Mouse (Mus musculus): Measurements from ENCODE around the gene BC030499. TPM values are rescaled to one million over a fixed set of nuclear protein-coding genes. Genes with fewer than 3 reads are reported as not detected.

BC030499 gene
- polyA plus RNA-seq, 1 experiment from 2014 or later: 0.35 TPM

GRCm38 (mm10) chr11:78341702-78342101, 51.1 kb downstream of the BC030499 start:
- 89% methylated on average over 12 of the region's 12 CpGs for WGBS
- H3K4me3 ChIP-seq: no peak overlapping the region
- no peak overlapping the region for H3K4me2 ChIP-seq
- no peak overlapping the region for H3K9ac ChIP-seq
- peaks cover 35% of the 10 kb centered on the region for H3K4me1 ChIP-seq
- no peak for ATAC-seq
- H3K36me3 ChIP-seq (ENCODE audit: poor library complexity, severe bottlenecking): peaks cover 50% of the 10 kb centered on the region
- H3K27ac ChIP-seq: no peak overlapping the region
- no peaks in the 10 kb centered on the region for H3K9me3 ChIP-seq (replicated peaks)
- H3K27me3 ChIP-seq: no peaks in the 10 kb centered on the region

DNA sequence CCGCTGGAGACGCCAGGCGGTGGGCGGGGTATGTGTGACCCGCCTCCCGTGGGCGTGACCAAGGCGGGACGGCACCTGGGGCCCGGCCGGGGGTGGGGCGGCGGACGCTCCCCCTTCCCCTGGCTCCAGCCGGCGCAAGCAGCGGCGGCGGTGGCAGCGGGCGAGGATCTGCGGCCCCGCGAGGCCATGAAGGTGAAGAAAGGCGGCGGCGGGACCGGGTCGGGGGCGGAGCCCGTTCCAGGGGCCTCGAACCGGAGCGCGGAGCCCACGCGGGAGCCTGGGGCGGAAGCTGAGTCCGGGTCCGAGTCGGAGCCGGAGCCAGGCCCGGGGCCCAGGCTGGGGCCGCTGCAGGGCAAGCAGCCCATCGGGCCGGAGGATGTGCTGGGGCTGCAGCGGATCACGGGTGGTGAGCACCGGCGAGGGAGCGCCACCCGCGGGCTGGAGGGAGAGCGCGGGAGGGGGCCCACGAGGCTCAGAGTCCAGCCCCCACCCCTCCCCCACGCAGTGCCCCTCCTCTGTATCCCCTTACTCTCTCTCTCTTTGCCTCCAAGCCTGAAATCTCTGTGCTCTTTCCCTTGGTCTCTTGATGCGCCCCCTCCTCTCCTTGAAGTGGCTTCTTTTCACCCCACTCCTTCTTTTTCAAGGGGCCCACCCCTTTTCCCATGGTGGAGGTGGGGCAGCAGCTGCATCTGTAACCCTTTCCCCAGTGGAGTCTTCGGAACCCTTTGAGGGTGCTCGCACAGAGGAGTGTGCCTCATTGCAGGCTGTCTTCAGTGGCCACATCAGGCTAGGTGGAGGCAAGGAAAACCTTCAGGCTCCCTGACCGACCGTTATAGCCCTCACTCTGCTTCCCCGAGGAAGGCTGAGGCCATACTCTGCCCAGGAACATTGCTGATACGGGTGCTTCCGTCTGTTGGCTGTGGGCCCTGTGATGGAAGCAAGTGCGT, 53.0 kb downstream of the BC030499 start, which contains the start of gene Unc119:
TSS of gene Unc119 (plus strand) at position 102 of the 947 bp plus-strand sequence.
- Histone ChIP-seq H3K4me3 (peak within 1 kb of the TSS; percentile 87), H3K36me3 (ENCODE audit: poor library complexity, severe bottlenecking) (peaks cover 46% of the 10 kb centered on the region), H3K27me3 (no peaks in the 10 kb centered on the region), H3K9ac (peak within 1 kb of the TSS; percentile 97), H3K4me2 (peak within 1 kb of the TSS; percentile 72), H3K9me3 (replicated peaks) (no peaks in the 10 kb centered on the region), H3K4me1 (peaks cover 41% of the 10 kb centered on the region), H3K27ac (peak within 1 kb of the TSS; percentile 83)
- peak; percentile 87 for ATAC-seq
- WGBS: under 1% methylated on average over 45 of the region's 66 CpGs

- Histone ChIP-seq H3K4me3 (peak overlapping the region; percentile 87), H3K27ac (peak overlapping the region; percentile 83), H3K9ac (peak overlapping the region; percentile 97), H3K9me3 (replicated peaks) (no peaks in the 10 kb centered on the region), H3K27me3 (no peaks in the 10 kb centered on the region), H3K4me2 (peak overlapping the region; percentile 72), H3K36me3 (ENCODE audit: poor library complexity, severe bottlenecking) (peaks cover 46% of the 10 kb centered on the region), H3K4me1 (peaks cover 41% of the 10 kb centered on the region)
- no peak for ATAC-seq
- 82% methylated on average over 6 of the region's 6 CpGs for WGBS
Measured at GRCm38 (mm10) chr11:78344328-78344889, 53.8 kb downstream of the BC030499 start.

- peak overlapping the region; percentile 50 for H3K9ac ChIP-seq
- H3K27me3 ChIP-seq: no peaks in the 10 kb centered on the region
- peak overlapping the region; percentile 72 for H3K4me2 ChIP-seq
- H3K9me3 ChIP-seq (replicated peaks): no peaks in the 10 kb centered on the region
- peak overlapping the region; percentile 14 for H3K27ac ChIP-seq
- H3K36me3 ChIP-seq (ENCODE audit: poor library complexity, severe bottlenecking): peaks cover 41% of the 10 kb centered on the region
- 63% methylated on average over 8 of the region's 8 CpGs for WGBS
- no peak for ATAC-seq
- H3K4me1 ChIP-seq: peaks cover 41% of the 10 kb centered on the region
- H3K4me3 ChIP-seq: peak overlapping the region; percentile 87; the same call in 1 of the 2 replicates
Measured at GRCm38 (mm10) chr11:78344890-78345715, 54.5 kb downstream of the BC030499 start.

DNA sequence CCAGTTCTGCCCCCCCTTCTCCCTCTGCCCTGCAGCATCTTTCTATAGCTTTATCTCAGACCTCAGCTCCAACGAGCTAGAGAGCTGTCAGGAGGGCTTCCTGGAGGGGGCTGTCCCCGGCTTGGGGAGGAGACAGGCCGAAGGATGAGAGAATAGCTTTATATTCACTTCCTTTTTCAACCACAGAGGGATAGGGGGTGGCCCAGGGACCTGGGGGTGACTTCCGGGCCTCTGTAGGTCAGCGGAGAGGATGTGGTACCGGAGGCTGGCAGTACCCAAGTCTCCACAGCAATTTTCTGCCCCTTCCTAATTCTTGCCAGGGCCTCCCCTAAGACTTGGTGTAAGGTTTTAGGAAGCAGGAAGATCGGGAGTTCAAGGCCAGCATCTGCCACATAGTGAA, 55.2 kb downstream of the BC030499 start:
- peaks cover 34% of the 10 kb centered on the region for H3K36me3 ChIP-seq (ENCODE audit: poor library complexity, severe bottlenecking)
- H3K27ac ChIP-seq: no peak overlapping the region
- H3K27me3 ChIP-seq: no peaks in the 10 kb centered on the region
- H3K4me2 ChIP-seq: no peak overlapping the region
- WGBS: 77% methylated on average over 7 of the region's 7 CpGs
- H3K9me3 ChIP-seq (replicated peaks): no peaks in the 10 kb centered on the region
- H3K4me1 ChIP-seq: peaks cover 41% of the 10 kb centered on the region
- ATAC-seq: no peak
- H3K9ac ChIP-seq: no peak overlapping the region; the same call in 1 of the 2 replicates
- no peak overlapping the region for H3K4me3 ChIP-seq

Other genes starting within 250 kb of the BC030499 start
- gene Eral1, start 210.5 kb upstream of the BC030499 start, polyA plus RNA-seq (2015; fragmentation: Nextera tagmentation; extraction: Ambion mirVana): 33.0 and 36.6 TPM in 2 replicates
- 22.1 and 23.7 TPM in 2 replicates for gene Fam222b, start 196.2 kb upstream of the BC030499 start, polyA plus RNA-seq (2015; fragmentation: Nextera tagmentation; extraction: Ambion mirVana)
- 114 and 121 TPM in 2 replicates for gene Traf4, start 125.3 kb upstream of the BC030499 start, polyA plus RNA-seq (2015; fragmentation: Nextera tagmentation; extraction: Ambion mirVana)
- 5.4 and 8.7 TPM in 2 replicates for gene Nek8, start 114.2 kb upstream of the BC030499 start, polyA plus RNA-seq (2015; fragmentation: Nextera tagmentation; extraction: Ambion mirVana)
- 4.7 and 7.6 TPM in 2 replicates for gene Tlcd1, start 114.1 kb upstream of the BC030499 start, polyA plus RNA-seq (2015; fragmentation: Nextera tagmentation; extraction: Ambion mirVana)
- gene Rpl23a, start 107.3 kb upstream of the BC030499 start, polyA plus RNA-seq (2015; fragmentation: Nextera tagmentation; extraction: Ambion mirVana): 970 and 1,119 TPM in 2 replicates
- gene Rab34, start 102.4 kb upstream of the BC030499 start, polyA plus RNA-seq (2015; fragmentation: Nextera tagmentation; extraction: Ambion mirVana): 39.7 and 42.1 TPM in 2 replicates
- gene Proca1, start 97.4 kb upstream of the BC030499 start, polyA plus RNA-seq (2015; fragmentation: Nextera tagmentation; extraction: Ambion mirVana): 1.3 and 1.6 TPM in 2 replicates
- 62.7 and 64.1 TPM in 2 replicates for gene Sdf2, start 45.1 kb upstream of the BC030499 start, polyA plus RNA-seq (2015; fragmentation: Nextera tagmentation; extraction: Ambion mirVana)
- gene Supt6, start 44.9 kb upstream of the BC030499 start, polyA plus RNA-seq (2015; fragmentation: Nextera tagmentation; extraction: Ambion mirVana): 24.9 and 29.4 TPM in 2 replicates
- 61.8 and 73.0 TPM in 2 replicates for gene 2610507B11Rik, start 29.1 kb upstream of the BC030499 start, polyA plus RNA-seq (2015; fragmentation: Nextera tagmentation; extraction: Ambion mirVana)
- 41.8 and 46.4 TPM in 2 replicates for gene Spag5, start 10.7 kb downstream of the BC030499 start, polyA plus RNA-seq (2015; fragmentation: Nextera tagmentation; extraction: Ambion mirVana)
- gene Aldoc, start 32.1 kb downstream of the BC030499 start, polyA plus RNA-seq (2015; fragmentation: Nextera tagmentation; extraction: Ambion mirVana): 135 and 142 TPM in 2 replicates
- 55.0 and 62.0 TPM in 2 replicates for gene Pigs, start 37.6 kb downstream of the BC030499 start, polyA plus RNA-seq (2015; fragmentation: Nextera tagmentation; extraction: Ambion mirVana)
- 68.7 and 70.2 TPM in 2 replicates for gene Unc119, start 52.6 kb downstream of the BC030499 start, polyA plus RNA-seq (2015; fragmentation: Nextera tagmentation; extraction: Ambion mirVana)
- not detected in 2 replicates for gene Foxn1, start 95.7 kb downstream of the BC030499 start, polyA plus RNA-seq (2015; fragmentation: Nextera tagmentation; extraction: Ambion mirVana)
- gene Slc13a2, start 131.4 kb downstream of the BC030499 start, polyA plus RNA-seq (2015; fragmentation: Nextera tagmentation; extraction: Ambion mirVana): not detected in 2 replicates
- gene Slc46a1, start 174.9 kb downstream of the BC030499 start, polyA plus RNA-seq (2015; fragmentation: Nextera tagmentation; extraction: Ambion mirVana): 15.7 and 16.2 TPM in 2 replicates
- 34.6 and 36.2 TPM in 2 replicates for gene Sarm1, start 206.9 kb downstream of the BC030499 start, polyA plus RNA-seq (2015; fragmentation: Nextera tagmentation; extraction: Ambion mirVana)
- 38.4 and 53.3 TPM in 2 replicates for gene Vtn, start 208.2 kb downstream of the BC030499 start, polyA plus RNA-seq (2015; fragmentation: Nextera tagmentation; extraction: Ambion mirVana)
- 0.14 and 0.36 TPM in 2 replicates for gene Sebox, start 212.6 kb downstream of the BC030499 start, polyA plus RNA-seq (2015; fragmentation: Nextera tagmentation; extraction: Ambion mirVana)
- 85.9 and 86.6 TPM in 2 replicates for gene Tmem199, start 221.3 kb downstream of the BC030499 start, polyA plus RNA-seq (2015; fragmentation: Nextera tagmentation; extraction: Ambion mirVana)
- 170 and 176 TPM in 2 replicates for gene Poldip2, start 221.4 kb downstream of the BC030499 start, polyA plus RNA-seq (2015; fragmentation: Nextera tagmentation; extraction: Ambion mirVana)
- gene Tnfaip1, start 245.5 kb downstream of the BC030499 start, polyA plus RNA-seq (2015; fragmentation: Nextera tagmentation; extraction: Ambion mirVana): 65.6 and 71.9 TPM in 2 replicates
- gene Ift20, start 245.5 kb downstream of the BC030499 start, polyA plus RNA-seq (2015; fragmentation: Nextera tagmentation; extraction: Ambion mirVana): 92.2 and 114 TPM in 2 replicates